Comparison of ENCODE assay signal across 16 mouse cellular contexts in the genomic region with DNA sequence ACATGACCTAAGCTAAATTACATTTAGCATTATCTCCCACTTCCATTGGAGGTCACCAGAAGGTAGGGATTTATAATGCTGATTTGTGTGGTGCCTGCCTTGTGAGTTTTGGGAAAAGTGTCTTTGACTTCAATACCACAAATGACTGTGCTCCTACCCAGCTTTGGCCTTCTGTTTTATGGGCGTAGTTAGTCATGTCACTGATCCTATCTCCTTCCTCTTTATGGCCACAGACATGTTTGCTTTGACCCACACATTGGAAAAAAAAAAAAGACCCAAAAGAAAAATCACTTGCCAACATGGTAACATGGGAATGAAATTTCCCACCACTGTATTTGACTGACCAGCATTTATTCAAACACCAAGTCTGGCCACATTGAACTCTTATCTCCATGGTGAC.
DNase-seq lines count a peak whose midpoint lies in the region; ATAC-seq and TF ChIP-seq lines count a peak whose summit lies in the region.
"Had no signal": no experiment of that assay in that cellular context is flagged by ENCODE, and none has a peak within 500 bp of the region (broad histone marks: within the 10 kb centered on the region; RNA-seq: fewer than 3 reads in every experiment).

No protein-coding gene starts in this region.

- H3K9ac ChIP-seq in MEL (ENCODE audit: control insufficient read depth, low read depth, low read length, poor library complexity, severe bottlenecking) = no peak overlapping the region
- no peak overlapping the region for H3K9ac ChIP-seq in liver, postnatal 0 days (replicated peaks)

- peak; percentile 74 for DNase-seq in heart, adult 11 months
- DNase-seq in heart, adult 8-10 months (ENCODE audit: low spot score) = no peak
- DNase-seq in 416B (ENCODE audit: low read depth) (peak; percentile 18), MEL (ENCODE audit: low read depth, low spot score) (no peak)
- no peak for DNase-seq in liver, postnatal 0 days
- no peak for DNase-seq in testis, postnatal 14 days (ENCODE audit: low spot score)
- no peak for DNase-seq in layer of hippocampus, postnatal 10 days (ENCODE audit: low spot score in 2 of 2)
- DNase-seq: B cell, adult 2 months; cerebellum, adult 11 months; cerebellum, adult 11-12 months had no signal

- H3K4me2 ChIP-seq in liver, postnatal 0 days (ENCODE audit: low read depth, low read length) = no peak overlapping the region

- TF ChIP-seq RAD21 in MEL (IDR thresholded peaks at IDR 0.05; ENCODE audit: low read depth, low read length) = no peak

- TF ChIP-seq EP300 in MEL (IDR thresholded peaks at IDR 0.05; ENCODE audit: low read depth in 1 of 2, low read length in 2 of 2) = no peak
- no peak for TF ChIP-seq EP300 in liver, postnatal 0 days (IDR thresholded peaks at IDR 0.05; ENCODE audit: low read depth)

- no peaks in the 10 kb centered on the region for H3K79me2 ChIP-seq in MEL (ENCODE audit: control insufficient read depth, insufficient read depth, low read length, poor library complexity)

- no peak overlapping the region for H3K27ac ChIP-seq in MEL (ENCODE audit: control insufficient read depth, low read depth, low read length)
- H3K27ac ChIP-seq in liver, postnatal 0 days (ENCODE audit: low read depth) = no peak overlapping the region

- no peaks in the 10 kb centered on the region for H3K9me3 ChIP-seq in MEL (replicated peaks; ENCODE audit: insufficient read depth, low read length)
- no peaks in the 10 kb centered on the region for H3K9me3 ChIP-seq in liver, postnatal 0 days (ENCODE audit: low read length)

- no peaks in the 10 kb centered on the region for H3K27me3 ChIP-seq in MEL (ENCODE audit: control insufficient read depth in 1 of 2, insufficient read depth in 2 of 2, low read length in 2 of 2)
- no peaks in the 10 kb centered on the region for H3K27me3 ChIP-seq in liver, postnatal 0 days (ENCODE audit: insufficient read depth, low read length)
- H3K27me3 ChIP-seq: CH12.LX, Patski had no signal

- 0 out of 2 replicates have a peak, but pooled peaks have one; percentile 11 for ATAC-seq in megakaryocyte progenitor cell, adult 5-6 weeks (replicated peaks; ENCODE audit: poor library complexity)
- ATAC-seq in liver, postnatal 0 days = no peak
- ATAC-seq: activated CD4-positive, CD25-positive, alpha-beta regulatory T cell, adult 4 months; CD4-positive, CD25-positive, alpha-beta regulatory T cell, adult 4 months; Patski had no signal

- WGBS in liver, postnatal 0 days (ENCODE audit: insufficient replicate concordance) = 73% methylated on average over 1 of the region's 1 CpGs

- no peak overlapping the region for H3K4me3 ChIP-seq in MEL (ENCODE audit: control insufficient read depth in 1 of 2, insufficient read depth in 1 of 2, low read depth in 2 of 2, low read length in 2 of 2)
- no peak overlapping the region for H3K4me3 ChIP-seq in liver, postnatal 0 days (ENCODE audit: low read depth, low read length)

- peaks cover 0 to 26% of the 10 kb centered on the region in 2 experiments; a peak in 2 of 4 replicates for H3K36me3 ChIP-seq in MEL (ENCODE audit: control insufficient read depth in 1 of 2, insufficient read depth in 2 of 2, low read length in 2 of 2)
- no peaks in the 10 kb centered on the region for H3K36me3 ChIP-seq in liver, postnatal 0 days (replicated peaks; ENCODE audit: insufficient read depth, low read length)
- H3K36me3 ChIP-seq: G1E had no signal

- no peak for TF ChIP-seq POLR2A in MEL (IDR thresholded peaks at IDR 0.05; ENCODE audit: control insufficient read depth in 1 of 2, insufficient read depth in 1 of 2, low read depth in 1 of 2, low read length in 2 of 2, poor library complexity in 1 of 2)

- H3K4me1 ChIP-seq in MEL (ENCODE audit: control insufficient read depth in 1 of 2, insufficient read depth in 2 of 2, low read length in 2 of 2) = peaks cover 3 to 25% of the 10 kb centered on the region in 2 experiments
- H3K4me1 ChIP-seq in liver, postnatal 0 days (ENCODE audit: insufficient read depth) = no peaks in the 10 kb centered on the region

- no peak for TF ChIP-seq CTCF in MEL (IDR thresholded peaks at IDR 0.05 in 2 of 3, conservative IDR thresholded peaks at IDR 0.05 in 1 of 3; ENCODE audit: control insufficient read depth in 1 of 3, insufficient read depth in 1 of 3, low read depth in 2 of 3, low read length in 3 of 3, poor library complexity in 1 of 3, severe bottlenecking in 1 of 3)
- TF ChIP-seq CTCF in liver, postnatal 0 days (IDR thresholded peaks at IDR 0.05; ENCODE audit: low read depth) = no peak

TF ChIP-seq in MEL, 35 proteins besides CTCF, POLR2A, EP300 and RAD21:
- TF ChIP-seq E2F4 (IDR thresholded peaks at IDR 0.05; ENCODE audit: borderline replicate concordance, low read depth, low read length) (no peak), GATA1 (IDR thresholded peaks at IDR 0.05; ENCODE audit: low read depth, low read length) (peak; percentile 51), ZNF384 (IDR thresholded peaks at IDR 0.05; ENCODE audit: low read depth, low read length) (peak; percentile 61)

Comparison
In these comparisons a context has a peak if more than half of its experiments do, and no peak if none do; other contexts are left out.
1. DNase-seq: peak in heart, adult 11 months (single experiment) and 416B (single experiment); none in heart, adult 8-10 months (single experiment), MEL (single experiment), liver, postnatal 0 days (single experiment), testis, postnatal 14 days (single experiment) and layer of hippocampus, postnatal 10 days (0 of 2).